Mouse (Mus musculus): ENCODE results near the gene Akr1c6. TPM values are rescaled to one million over a fixed set of nuclear protein-coding genes. Genes with fewer than 3 reads are reported as not detected.

The Akr1c6 gene
- polyA plus RNA-seq, 1 experiment from 2014 or later = not detected

DNA sequence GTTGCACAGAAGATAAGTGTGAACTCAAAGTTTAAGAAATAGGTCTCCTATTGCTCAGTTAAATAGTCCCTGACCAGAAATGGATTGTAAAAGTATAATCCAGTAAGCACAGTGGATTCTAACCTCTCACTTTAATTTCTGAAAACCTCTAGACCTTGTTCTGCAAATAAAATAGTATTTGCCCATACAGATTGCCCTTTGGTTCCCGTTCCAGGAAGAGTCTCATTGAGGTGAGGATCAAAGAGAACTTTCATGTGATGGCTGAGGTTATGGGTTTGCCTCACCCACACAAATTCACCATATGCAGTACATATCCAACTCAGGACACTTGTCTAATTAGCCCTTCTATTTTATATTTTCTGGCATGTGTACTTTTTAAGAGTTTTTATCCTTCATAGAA is 33.8 kb downstream of the Akr1c6 start:
- Histone ChIP-seq H3K36me3 (no peaks in the 10 kb centered on the region), H3K27me3 (no peaks in the 10 kb centered on the region), H3K9ac (no peak overlapping the region), H3K27ac (no peak overlapping the region), H3K9me3 (no peaks in the 10 kb centered on the region), H3K4me1 (no peaks in the 10 kb centered on the region), H3K4me2 (replicated peaks) (no peak overlapping the region), H3K4me3 (no peak overlapping the region)
- WGBS = 69% methylated on average over 1 of the region's 1 CpGs
- ATAC-seq (ENCODE audit: low FRiP score, low read depth) = no peak

Other genes with a start within 250 kb of the Akr1c6 start
- gene Akr1c13, start 243.2 kb upstream of the Akr1c6 start, polyA plus RNA-seq (2015; fragmentation: Nextera tagmentation; extraction: Ambion mirVana) = 1.1 and 2.0 TPM in 2 replicates
- gene Akr1c19, start 205.6 kb upstream of the Akr1c6 start, polyA plus RNA-seq (2015; fragmentation: Nextera tagmentation; extraction: Ambion mirVana) = 0.52 and 1.00 TPM in 2 replicates
- gene Akr1c12, start 154.9 kb upstream of the Akr1c6 start, polyA plus RNA-seq (2015; fragmentation: Nextera tagmentation; extraction: Ambion mirVana) = 0.11 and 0.17 TPM in 2 replicates
- gene Akr1c20, start 89.0 kb downstream of the Akr1c6 start, polyA plus RNA-seq (2015; fragmentation: Nextera tagmentation; extraction: Ambion mirVana) = not detected in 2 replicates
- not detected in 2 replicates for gene Akr1c21, start 139.8 kb downstream of the Akr1c6 start, polyA plus RNA-seq (2015; fragmentation: Nextera tagmentation; extraction: Ambion mirVana)
- 36.4 and 38.8 TPM in 2 replicates for gene Akr1e1, start 174.9 kb downstream of the Akr1c6 start, polyA plus RNA-seq (2015; fragmentation: Nextera tagmentation; extraction: Ambion mirVana)

Data from limb, embryonic 13.5 days (tissue).